Mouse (Mus musculus): ENCODE results near the gene Nme9.

Nme9 gene

GRCm38 (mm10) chr9:99431963-99432362, 19.3 kb upstream of the Nme9 start:
- peaks cover 25% of the 10 kb centered on the region for H3K27me3 ChIP-seq (ENCODE audit: insufficient read depth, low read length)
- no peak overlapping the region for H3K4me3 ChIP-seq (replicated peaks; ENCODE audit: low read length)
- H3K36me3 ChIP-seq (ENCODE audit: insufficient read depth, low read length) = no peaks in the 10 kb centered on the region
- no peaks in the 10 kb centered on the region for H3K9me3 ChIP-seq (ENCODE audit: low read length)
- no peak for TF ChIP-seq POU5F1 (IDR thresholded peaks at IDR 0.05; ENCODE audit: borderline replicate concordance, low read length)
- no peak for TF ChIP-seq CTCF (conservative IDR thresholded peaks at IDR 0.05; ENCODE audit: low read length)
- TF ChIP-seq NANOG (IDR thresholded peaks at IDR 0.05; ENCODE audit: borderline replicate concordance, low read length) = no peak
- peaks cover 89% of the 10 kb centered on the region for H3K4me1 ChIP-seq (replicated peaks; ENCODE audit: low read depth, low read length)

DNA sequence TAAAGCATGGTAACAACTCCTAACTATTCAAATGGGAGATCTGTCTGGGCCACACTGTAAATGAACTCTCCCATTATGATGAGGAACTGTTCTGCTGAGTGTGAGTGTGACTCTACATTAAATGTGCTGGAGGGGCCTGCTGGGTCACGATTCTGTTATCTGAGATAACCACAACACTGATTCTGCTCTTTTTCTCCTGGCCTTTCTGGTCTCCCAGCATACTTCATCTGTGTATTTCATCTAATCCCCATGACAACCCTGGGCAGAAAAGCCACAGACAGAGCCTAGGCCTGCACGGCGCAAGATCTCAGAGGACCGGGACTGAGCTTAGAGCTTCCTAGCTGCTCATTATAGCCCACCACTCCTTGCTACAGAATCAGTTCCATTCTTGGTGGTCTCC, 18.8 kb upstream of the Nme9 start:
- H3K4me1 ChIP-seq (replicated peaks; ENCODE audit: low read depth, low read length) = peaks cover 89% of the 10 kb centered on the region
- no peaks in the 10 kb centered on the region for H3K36me3 ChIP-seq (ENCODE audit: insufficient read depth, low read length)
- H3K4me3 ChIP-seq (replicated peaks; ENCODE audit: low read length) = no peak overlapping the region
- H3K9me3 ChIP-seq (ENCODE audit: low read length) = no peaks in the 10 kb centered on the region
- H3K27me3 ChIP-seq (ENCODE audit: insufficient read depth, low read length) = peaks cover 30% of the 10 kb centered on the region
- TF ChIP-seq NANOG (IDR thresholded peaks at IDR 0.05; ENCODE audit: borderline replicate concordance, low read length) (no peak), POU5F1 (IDR thresholded peaks at IDR 0.05; ENCODE audit: borderline replicate concordance, low read length) (no peak), CTCF (conservative IDR thresholded peaks at IDR 0.05; ENCODE audit: low read length) (no peak)

DNA sequence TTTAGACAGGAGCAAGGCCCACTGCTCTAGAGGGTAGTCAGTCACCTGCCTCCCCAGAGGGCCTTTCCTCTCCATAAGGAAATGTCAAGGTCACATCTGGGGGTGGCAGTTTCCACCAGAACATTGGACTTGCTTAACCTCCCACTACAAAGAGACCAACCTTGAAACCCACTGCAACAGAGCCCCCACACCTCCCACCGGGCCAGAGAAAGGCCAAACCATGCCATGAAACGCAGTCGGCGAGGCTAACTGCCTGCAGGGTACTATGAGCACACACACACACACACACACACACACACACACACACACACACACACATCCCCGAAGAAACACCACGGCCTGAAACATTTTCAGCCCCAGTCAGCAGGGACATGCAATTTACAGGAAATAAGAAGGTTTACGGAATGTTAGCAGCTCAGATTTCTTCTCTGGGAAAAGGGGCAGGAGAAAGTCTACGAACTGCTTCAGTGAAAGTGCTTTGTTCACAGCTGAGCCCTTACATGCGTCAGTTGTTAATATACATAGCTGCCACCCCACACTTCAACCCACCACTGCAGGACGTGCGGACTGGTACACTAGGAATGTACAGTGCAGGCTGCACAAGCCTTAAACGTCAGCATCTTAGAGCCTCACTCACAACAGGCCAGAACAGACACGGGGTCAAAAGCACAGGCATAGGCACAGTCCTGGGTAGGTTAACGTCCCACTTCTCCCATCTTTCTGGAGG, 16.2 kb upstream of the Nme9 start:
- Histone ChIP-seq H3K36me3 (ENCODE audit: insufficient read depth, low read length) (no peaks in the 10 kb centered on the region), H3K27me3 (ENCODE audit: insufficient read depth, low read length) (peaks cover 50% of the 10 kb centered on the region), H3K4me3 (replicated peaks; ENCODE audit: low read length) (peak overlapping the region; percentile 79), H3K9me3 (ENCODE audit: low read length) (no peaks in the 10 kb centered on the region), H3K4me1 (replicated peaks; ENCODE audit: low read depth, low read length) (peaks cover 84% of the 10 kb centered on the region)
- TF ChIP-seq CTCF (conservative IDR thresholded peaks at IDR 0.05; ENCODE audit: low read length) (no peak), NANOG (IDR thresholded peaks at IDR 0.05; ENCODE audit: borderline replicate concordance, low read length) (no peak), POU5F1 (IDR thresholded peaks at IDR 0.05; ENCODE audit: borderline replicate concordance, low read length) (no peak)

DNA sequence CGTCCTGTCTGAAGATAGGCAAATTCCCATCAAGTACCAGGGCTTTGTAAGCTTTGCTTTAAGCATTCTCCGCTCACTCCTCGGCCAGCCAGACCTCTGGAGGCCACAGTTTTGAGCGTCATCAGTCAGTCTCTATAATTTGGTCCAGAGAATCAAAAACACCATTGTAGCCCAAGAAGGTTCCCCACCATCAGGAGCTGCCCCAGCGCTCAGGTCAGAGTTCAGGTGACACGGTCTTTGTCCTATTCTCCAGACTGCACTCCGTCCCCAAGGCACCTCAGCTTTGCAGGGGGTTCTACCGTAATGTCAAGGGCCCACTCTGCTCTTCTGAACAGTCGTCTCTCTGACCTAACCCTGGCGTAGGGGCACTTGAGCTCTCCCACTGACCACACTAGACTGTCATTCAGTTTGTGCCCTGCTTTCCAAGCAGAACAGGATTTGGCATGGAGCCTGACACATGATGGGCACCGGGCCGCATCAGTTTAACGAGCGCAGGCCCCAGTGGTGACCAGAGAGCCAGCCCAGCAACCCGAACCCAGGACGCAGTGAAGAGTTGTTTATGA, 15.6 kb upstream of the Nme9 start:
- TF ChIP-seq POU5F1 (IDR thresholded peaks at IDR 0.05; ENCODE audit: borderline replicate concordance, low read length) = no peak
- no peak for TF ChIP-seq CTCF (conservative IDR thresholded peaks at IDR 0.05; ENCODE audit: low read length)
- no peak for TF ChIP-seq NANOG (IDR thresholded peaks at IDR 0.05; ENCODE audit: borderline replicate concordance, low read length)
- no peaks in the 10 kb centered on the region for H3K36me3 ChIP-seq (ENCODE audit: insufficient read depth, low read length)
- peaks cover 78% of the 10 kb centered on the region for H3K4me1 ChIP-seq (replicated peaks; ENCODE audit: low read depth, low read length)
- peak overlapping the region; percentile 79 for H3K4me3 ChIP-seq (replicated peaks; ENCODE audit: low read length)
- H3K9me3 ChIP-seq (ENCODE audit: low read length) = no peaks in the 10 kb centered on the region
- peaks cover 54% of the 10 kb centered on the region for H3K27me3 ChIP-seq (ENCODE audit: insufficient read depth, low read length)

DNA sequence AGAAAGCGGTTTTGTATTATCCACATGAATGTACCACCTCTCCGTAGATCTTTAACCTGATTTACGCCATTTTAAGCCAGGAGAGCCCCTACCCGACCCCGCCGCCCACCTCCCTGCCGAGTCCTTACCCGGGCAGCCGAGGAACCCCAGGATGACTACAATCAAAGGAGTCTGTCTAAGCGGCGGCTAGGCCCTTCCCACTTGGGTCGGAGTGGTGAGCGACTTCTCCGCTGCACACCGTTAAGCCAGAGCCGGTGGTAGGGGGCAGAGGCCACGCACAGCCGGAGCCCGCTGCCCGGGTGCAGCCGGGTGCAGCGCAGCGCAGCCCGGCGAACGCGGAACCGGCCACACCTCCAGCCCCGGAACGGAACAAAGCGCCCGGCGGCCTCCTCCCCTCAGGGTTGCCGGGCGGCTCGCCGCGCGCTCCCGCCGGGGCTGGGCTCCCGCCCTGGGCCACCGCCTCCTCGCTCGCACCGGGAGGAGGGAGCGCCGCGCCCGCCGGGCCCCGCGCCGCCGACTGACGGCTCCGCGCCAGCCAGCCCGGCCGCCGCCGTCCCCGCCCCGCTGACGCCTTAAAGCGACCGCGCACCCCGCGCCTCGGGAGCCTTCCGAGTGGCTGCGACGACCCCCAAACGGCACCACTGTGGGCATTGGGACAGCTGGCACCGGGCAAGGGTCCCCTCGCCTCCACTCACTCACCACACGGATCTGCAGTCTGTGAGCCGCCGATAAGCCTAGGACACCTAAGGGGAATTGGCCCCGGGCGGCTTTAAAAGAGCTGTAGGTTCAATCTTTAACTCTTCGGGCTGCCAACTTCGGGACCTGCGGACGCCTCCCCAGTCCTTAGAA, 14.9 kb upstream of the Nme9 start:
- no peak for TF ChIP-seq POU5F1 (IDR thresholded peaks at IDR 0.05; ENCODE audit: borderline replicate concordance, low read length)
- no peak for TF ChIP-seq NANOG (IDR thresholded peaks at IDR 0.05; ENCODE audit: borderline replicate concordance, low read length)
- no peak for TF ChIP-seq CTCF (conservative IDR thresholded peaks at IDR 0.05; ENCODE audit: low read length)
- H3K27me3 ChIP-seq (ENCODE audit: insufficient read depth, low read length) = peaks cover 54% of the 10 kb centered on the region

GRCm38 (mm10) chr9:99437031-99437764, 14.1 kb upstream of the Nme9 start, which contains the start of gene Mras:
Mras (minus strand) TSS chr9:99437381.
- peak within 1 kb of the TSS; percentile 79 for H3K4me3 ChIP-seq (replicated peaks; ENCODE audit: low read length)
- H3K36me3 ChIP-seq (ENCODE audit: insufficient read depth, low read length) = no peaks in the 10 kb centered on the region
- H3K4me1 ChIP-seq (replicated peaks; ENCODE audit: low read depth, low read length) = peaks cover 63% of the 10 kb centered on the region
- peaks cover 54% of the 10 kb centered on the region for H3K27me3 ChIP-seq (ENCODE audit: insufficient read depth, low read length)
- no peaks in the 10 kb centered on the region for H3K9me3 ChIP-seq (ENCODE audit: low read length)
- TF ChIP-seq NANOG (IDR thresholded peaks at IDR 0.05; ENCODE audit: borderline replicate concordance, low read length) (no peak), CTCF (conservative IDR thresholded peaks at IDR 0.05; ENCODE audit: low read length) (no peak), POU5F1 (IDR thresholded peaks at IDR 0.05; ENCODE audit: borderline replicate concordance, low read length) (no peak)

More for the DNA sequence above, 14.9 kb upstream of the Nme9 start:
- no peaks in the 10 kb centered on the region for H3K36me3 ChIP-seq (ENCODE audit: insufficient read depth, low read length)
- H3K4me1 ChIP-seq (replicated peaks; ENCODE audit: low read depth, low read length) = peaks cover 70% of the 10 kb centered on the region
- no peaks in the 10 kb centered on the region for H3K9me3 ChIP-seq (ENCODE audit: low read length)
- H3K4me3 ChIP-seq (replicated peaks; ENCODE audit: low read length) = peak overlapping the region; percentile 79

- Histone ChIP-seq H3K27me3 (ENCODE audit: insufficient read depth, low read length) (peaks cover 54% of the 10 kb centered on the region), H3K4me1 (replicated peaks; ENCODE audit: low read depth, low read length) (peaks cover 56% of the 10 kb centered on the region), H3K36me3 (ENCODE audit: insufficient read depth, low read length) (no peaks in the 10 kb centered on the region), H3K4me3 (replicated peaks; ENCODE audit: low read length) (no peak overlapping the region), H3K9me3 (ENCODE audit: low read length) (no peaks in the 10 kb centered on the region)
- TF ChIP-seq POU5F1 (IDR thresholded peaks at IDR 0.05; ENCODE audit: borderline replicate concordance, low read length) (no peak), CTCF (conservative IDR thresholded peaks at IDR 0.05; ENCODE audit: low read length) (no peak), NANOG (IDR thresholded peaks at IDR 0.05; ENCODE audit: borderline replicate concordance, low read length) (no peak)
These were observed 13.3 kb upstream of the Nme9 start for GRCm38 (mm10) chr9:99437781-99438565.
